Mouse (Mus musculus) hindlimb bud, embryonic 11.5 days (tissue): Measurements from ENCODE around the gene Sf3b2.

ENCODE experiments used
- DNase-seq: peaks from one replicate; pipeline ENCODE4 v3.0.0-alpha.2; 2012; ENCODE audit warnings: low read depth, low spot score; ENCODE audit errors: extremely low spot score

The Sf3b2 gene

GRCm38 (mm10) chr19:5294972-5295735, at the start of gene Sf3b2:
Sf3b2 (minus strand) TSS chr19:5295455.
- DNase-seq, result peak; percentile 99

DNA sequence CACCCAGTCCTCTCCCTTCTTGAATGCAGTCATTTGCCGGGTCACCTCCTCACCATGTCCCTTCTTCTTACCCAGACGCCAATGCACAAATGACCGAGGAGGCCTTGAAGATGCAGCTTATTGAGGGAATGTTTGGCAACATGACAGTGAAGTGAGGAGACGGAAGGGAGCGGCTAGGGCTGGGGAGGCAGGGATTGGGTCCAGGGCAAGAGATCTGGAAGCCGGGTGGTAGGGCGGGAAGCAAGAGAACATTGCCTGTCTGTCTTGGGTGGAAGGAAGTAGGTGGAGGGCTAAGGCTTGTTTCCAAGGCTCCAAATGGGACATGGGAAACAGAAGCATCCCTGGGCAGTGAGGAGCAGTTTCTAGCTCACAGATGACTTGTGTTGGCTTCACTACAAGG, 46.1 kb upstream of the Sf3b2 start:
- DNase-seq, result no peak

DNA sequence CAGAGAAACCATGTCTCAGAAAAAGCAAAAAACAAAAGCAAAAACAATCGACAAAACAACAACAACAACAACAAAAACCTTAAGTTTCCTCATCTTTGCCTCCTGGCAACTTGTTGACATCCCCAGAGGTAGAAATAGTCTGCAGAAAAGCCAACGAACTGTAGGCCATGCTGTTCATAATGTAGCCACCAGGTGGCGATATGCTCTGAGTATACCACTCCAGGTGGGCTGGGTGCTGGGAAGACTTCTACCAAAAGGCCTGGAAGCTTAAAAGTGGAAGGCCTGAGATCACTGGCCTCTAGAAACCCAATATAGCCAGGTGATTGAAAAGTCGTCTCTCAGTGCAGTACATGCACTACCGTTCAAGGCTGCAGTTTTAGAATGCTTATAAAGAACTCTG, 42.7 kb upstream of the Sf3b2 start:
- DNase-seq, result peak; percentile 53

- DNase-seq, result no peak
Measured at GRCm38 (mm10) chr19:5335441-5335840, 40.2 kb upstream of the Sf3b2 start, which contains the start of gene Catsper1. Catsper1 (plus strand) TSS chr19:5335741.

- DNase-seq, result no peak
Measured at GRCm38 (mm10) chr19:5334741-5335140, 39.5 kb upstream of the Sf3b2 start.

GRCm38 (mm10) chr19:5327970-5328369, 32.7 kb upstream of the Sf3b2 start:
- no peak for DNase-seq

DNA sequence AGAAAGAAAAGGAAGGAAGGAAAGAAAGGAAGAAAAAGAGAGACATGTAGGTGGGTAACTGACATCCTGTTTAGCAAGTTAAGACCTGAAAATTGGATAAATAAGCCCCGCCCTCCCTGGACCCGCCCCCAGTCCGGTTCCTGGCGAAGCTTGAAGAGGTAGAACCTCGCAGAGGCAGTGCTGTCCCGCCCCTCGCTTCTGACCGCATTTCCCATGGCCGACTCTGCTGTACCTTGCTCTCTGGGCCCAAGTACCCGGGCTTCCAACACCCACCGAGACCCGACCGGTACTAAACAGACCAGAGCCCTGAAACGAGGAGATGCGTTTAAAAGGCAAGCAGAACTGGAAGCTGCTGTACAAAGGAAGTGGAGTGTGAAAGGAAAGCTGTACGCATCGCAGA, 28.5 kb upstream of the Sf3b2 start:
- DNase-seq, result no peak

GRCm38 (mm10) chr19:5313189-5313588, 17.9 kb upstream of the Sf3b2 start:
- DNase-seq, result no peak

- DNase-seq, result no peak
Measured at GRCm38 (mm10) chr19:5309025-5309424, 13.8 kb upstream of the Sf3b2 start.

DNA sequence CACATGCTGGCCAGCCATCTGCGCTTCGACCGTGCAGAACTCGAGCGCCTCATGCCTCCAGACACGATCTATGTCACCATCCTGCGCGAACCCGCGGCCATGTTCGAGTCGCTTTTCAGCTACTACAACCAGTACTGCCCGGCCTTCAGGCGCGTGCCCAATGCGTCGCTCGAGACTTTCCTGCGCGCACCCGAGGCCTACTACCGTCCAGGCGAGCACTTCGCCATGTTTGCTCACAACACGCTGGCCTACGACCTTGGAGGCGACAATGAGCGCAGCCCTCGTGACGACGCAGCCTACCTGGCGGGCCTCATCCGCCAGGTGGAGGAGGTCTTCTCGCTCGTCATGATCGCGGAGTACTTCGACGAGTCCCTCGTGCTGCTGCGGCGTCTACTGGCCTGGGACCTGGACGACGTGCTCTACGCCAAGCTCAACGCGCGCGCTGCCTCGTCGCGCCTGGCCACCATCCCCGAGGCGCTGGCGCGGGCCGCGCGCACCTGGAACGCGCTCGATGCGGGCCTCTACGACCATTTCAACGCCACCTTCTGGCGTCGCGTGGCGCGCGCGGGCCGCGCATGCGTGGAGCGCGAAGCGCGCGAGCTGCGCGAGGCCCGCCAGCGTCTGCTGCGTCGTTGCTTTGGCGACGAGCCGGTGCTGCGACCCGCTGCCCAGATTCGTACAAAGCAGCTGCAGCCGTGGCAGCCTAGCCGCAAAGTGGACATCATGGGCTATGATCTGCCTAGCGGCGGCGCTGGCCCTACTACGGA, 11.9 kb upstream of the Sf3b2 start:
- DNase-seq, result no peak

GRCm38 (mm10) chr19:5306279-5306678, 11.0 kb upstream of the Sf3b2 start:
- DNase-seq, result no peak

DNA sequence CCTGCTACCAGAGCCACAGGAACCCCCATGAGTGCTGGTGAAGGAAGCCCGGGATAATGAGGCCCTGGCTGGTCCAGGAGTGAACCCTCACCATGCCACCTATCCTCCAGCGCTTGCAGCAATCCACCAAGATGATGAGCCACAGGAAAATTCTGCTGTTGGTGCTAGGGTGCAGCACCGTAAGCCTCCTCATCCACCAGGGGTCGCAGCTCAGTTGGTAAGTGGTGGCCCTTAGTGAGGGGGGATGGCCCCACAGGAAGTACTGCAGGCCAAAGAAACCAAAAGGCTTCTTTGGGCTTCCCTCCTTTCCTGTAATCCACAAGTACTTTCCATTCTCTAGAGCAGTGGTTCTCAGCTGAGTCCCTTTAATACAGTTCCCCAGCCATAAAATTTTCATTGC, 7.2 kb upstream of the Sf3b2 start:
- DNase-seq, result no peak

DNA sequence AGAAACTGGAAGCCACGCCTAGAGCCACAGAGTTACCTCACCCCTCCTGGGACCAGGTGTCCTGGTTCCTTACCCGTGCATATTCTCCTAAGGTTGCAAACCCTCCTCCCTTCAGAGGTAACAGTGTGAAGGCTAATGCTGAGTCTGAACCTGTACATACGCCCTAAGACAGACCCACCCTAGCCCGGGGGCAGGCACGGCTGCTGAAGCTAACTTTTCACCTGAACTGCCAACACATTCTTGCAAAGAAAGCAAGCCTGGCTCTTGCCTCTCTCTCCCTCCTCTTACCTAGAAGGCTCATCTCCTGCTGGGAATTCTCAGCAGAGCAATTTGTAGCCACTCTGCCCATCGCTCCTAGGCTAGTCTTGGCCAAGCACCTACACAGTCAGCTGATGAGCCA, 5.3 kb upstream of the Sf3b2 start:
- DNase-seq, result no peak

DNA sequence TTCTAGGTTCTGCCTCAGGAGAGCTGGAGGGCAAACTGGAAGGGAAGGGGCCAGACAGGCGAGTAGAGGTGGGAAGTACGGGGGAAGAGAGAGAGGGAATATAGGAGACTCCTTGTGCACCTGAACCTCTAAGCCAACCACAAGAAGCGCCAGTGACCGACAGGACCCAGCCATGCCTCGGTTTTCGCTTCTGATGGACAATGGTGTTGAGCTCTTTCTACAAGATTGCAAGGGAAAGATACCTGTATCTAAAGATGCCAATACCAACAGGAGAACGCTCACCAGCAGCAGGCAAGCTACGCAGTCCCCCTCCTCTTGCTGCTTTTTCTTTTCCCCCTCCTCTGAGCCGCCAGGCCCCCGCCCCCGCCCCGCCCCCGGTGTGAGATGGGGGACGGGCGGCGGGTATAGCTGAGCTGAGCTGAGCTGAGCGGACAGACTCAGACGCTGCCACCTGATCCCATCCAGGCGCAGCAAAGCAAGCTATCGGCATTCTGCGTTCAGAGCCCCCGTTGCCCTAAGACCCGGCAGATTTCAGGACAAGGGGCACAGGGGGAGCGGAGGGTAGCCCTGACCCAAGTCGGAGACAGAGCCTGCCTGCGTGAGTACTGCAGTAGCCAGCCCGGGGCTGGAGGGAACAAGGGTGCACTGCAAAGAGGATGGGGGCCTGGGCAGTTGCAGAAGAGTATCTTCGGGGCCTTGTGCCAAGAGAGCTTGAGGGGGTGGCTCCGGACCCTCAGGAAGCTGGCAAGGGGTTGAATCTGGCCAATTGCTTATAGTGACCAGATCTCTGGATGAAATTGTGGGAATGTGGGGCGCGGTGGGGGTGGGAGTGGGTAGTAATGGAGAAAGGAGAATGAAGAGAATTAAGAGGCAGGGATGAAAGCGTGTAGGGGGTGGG, 2.9 kb upstream of the Sf3b2 start, which contains the start of gene Gal3st3:
Gene Gal3st3, plus strand, starts transcription at position 429 of the 898 bp plus-strand sequence.
- no peak for DNase-seq

GRCm38 (mm10) chr19:5296630-5297029, 1.4 kb upstream of the Sf3b2 start:
- DNase-seq, result no peak

DNA sequence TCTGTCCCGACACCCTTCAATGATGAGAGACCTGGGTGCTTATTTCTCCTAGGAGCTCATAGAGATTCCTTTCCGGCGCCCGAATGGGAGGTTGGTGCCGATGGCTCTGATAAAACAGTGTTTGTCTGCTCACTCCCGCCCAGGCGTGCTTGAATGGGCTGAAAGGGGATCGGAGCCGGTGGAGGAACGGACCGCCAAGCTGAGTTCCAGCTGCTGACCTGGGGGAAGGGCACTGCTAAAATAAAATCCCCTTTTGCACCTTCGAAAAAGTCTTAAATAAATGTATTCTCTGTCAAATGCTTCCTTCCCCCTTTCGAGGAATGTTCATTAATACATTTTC, 451 bp upstream of the Sf3b2 start:
- DNase-seq, result no peak

- DNase-seq, result no peak
Measured at GRCm38 (mm10) chr19:5278381-5278780, 16.9 kb downstream of the Sf3b2 start.

GRCm38 (mm10) chr19:5277140-5277539, 18.1 kb downstream of the Sf3b2 start:
- no peak for DNase-seq

DNA sequence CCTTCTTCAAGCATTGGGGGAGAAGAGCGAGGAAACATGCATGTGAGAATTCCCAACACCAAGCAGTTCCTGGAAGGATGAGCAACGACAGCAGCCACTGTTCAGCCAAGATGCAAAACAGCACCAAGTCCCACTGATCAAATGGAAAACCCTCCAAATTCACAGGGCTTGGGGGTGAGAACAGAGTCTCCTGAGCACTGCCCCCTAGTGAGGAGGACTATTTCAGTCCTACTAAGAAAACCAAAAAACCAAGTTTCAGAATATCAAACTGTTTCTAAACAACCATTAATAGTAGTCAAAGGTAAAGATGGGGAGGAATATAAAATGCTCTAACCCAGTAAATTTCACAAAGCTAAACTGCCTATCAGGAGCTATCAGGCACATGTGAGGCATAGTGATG, 18.7 kb downstream of the Sf3b2 start:
- DNase-seq, result no peak

DNA sequence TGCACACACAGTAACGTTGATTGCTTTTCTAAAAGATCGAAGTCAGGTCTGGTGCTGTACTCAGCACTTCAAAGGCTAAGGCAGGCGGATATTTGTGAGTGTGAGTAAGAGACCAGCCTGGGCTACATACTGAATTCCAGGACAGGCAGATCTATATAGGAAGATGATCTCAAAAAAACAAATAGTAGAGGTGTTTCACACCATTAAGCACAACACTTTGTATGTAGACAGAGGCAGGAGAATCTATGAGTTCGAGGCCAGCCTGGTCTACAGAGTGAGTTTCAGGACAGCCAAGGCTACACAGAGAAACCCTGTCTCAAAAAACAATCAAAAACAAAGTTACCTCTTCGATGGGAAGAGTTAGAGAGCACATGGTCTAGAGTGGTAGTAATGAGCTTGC, 19.5 kb downstream of the Sf3b2 start:
- DNase-seq, result no peak

DNA sequence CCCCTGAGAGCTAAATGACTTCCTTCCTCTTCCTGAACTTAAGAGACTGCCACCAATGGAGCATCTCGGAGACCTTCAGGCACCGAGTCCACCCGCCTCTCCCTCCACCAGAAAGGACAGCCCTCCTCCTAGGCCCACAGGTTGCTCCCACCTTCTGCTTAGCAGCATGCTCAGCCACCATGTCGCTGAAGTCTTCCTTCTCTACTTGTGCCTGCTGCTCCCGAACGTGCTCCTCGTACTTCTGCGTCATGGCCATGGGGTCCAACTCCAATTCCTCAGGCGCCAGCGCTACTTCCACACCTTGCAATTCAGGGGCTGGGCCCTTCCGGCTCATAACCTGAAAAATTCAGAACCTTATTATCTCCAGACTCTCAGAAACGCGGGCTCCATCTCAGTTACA, 20.6 kb downstream of the Sf3b2 start:
- no peak for DNase-seq
